Mouse (Mus musculus) lung, embryonic 16.5 days (tissue): ENCODE data around the gene Gtf2h5. TPM values are rescaled to one million over a fixed set of nuclear protein-coding genes. Genes with fewer than 3 reads are reported as not detected.

Experiments used
- ATAC-seq: fragments of 200-750 bp; cut with Nextera tagmentation; 2 replicates; pipeline ENCODE4 v1.8.0; 2017; ENCODE audit warnings: low read depth, mild to moderate bottlenecking, moderate library complexity
- H3K27ac ChIP-seq: fragments of 300-500 bp; sonication (generic); 2 replicates; pipeline ENCODE4 v1.5.1; 2014; ENCODE audit warnings: mild to moderate bottlenecking, control low read depth, low read length
- H3K27me3 ChIP-seq: fragments of 300-500 bp; sonication (generic); 2 replicates; pipeline ENCODE4 v1.6.1; 2014; ENCODE audit warnings: low read depth, low read length, mixed read lengths; ENCODE audit not compliant: control insufficient read depth, insufficient read depth
- H3K36me3 ChIP-seq: fragments of 300-500 bp; sonication (generic); 2 replicates; pipeline ENCODE4 v1.6.1; 2014; ENCODE audit warnings: low read length; ENCODE audit not compliant: control insufficient read depth, insufficient read depth
- H3K4me1 ChIP-seq: fragments of 300-500 bp; sonication (generic); replicated peaks from 2 replicates; pipeline ENCODE4 v1.6.1; 2014; ENCODE audit warnings: low read length, mixed read lengths; ENCODE audit not compliant: control insufficient read depth, insufficient read depth
- H3K4me2 ChIP-seq: fragments of 300-500 bp; sonication (generic); 2 replicates; pipeline ENCODE4 v1.6.1; 2014; ENCODE audit warnings: low read depth, low read length, control low read depth
- H3K4me3 ChIP-seq: fragments of 300-500 bp; sonication (generic); 2 replicates; pipeline ENCODE4 v1.5.1; 2014; ENCODE audit warnings: mild to moderate bottlenecking, low read length, control low read depth
- H3K9ac ChIP-seq: fragments of 300-500 bp; sonication (generic); 2 replicates; pipeline ENCODE4 v1.6.1; 2014; ENCODE audit warnings: low read length, control low read depth
- H3K9me3 ChIP-seq: fragments of 300-500 bp; sonication (generic); 2 replicates; pipeline ENCODE4 v1.6.1; 2016; ENCODE audit warnings: low read length; ENCODE audit not compliant: control insufficient read depth
- WGBS: fragments of 180-500 bp; shearing (Covaris S2); extraction: QIAGEN DNeasy Blood & Tissue Kit; methylation state at CpG from one replicate; pipeline ENCODE4 v1.1.7; 2014; 5-methylcytosine and 5-hydroxymethylcytosine counted together
- microRNA-seq: library from miRNA; unstranded; fragments of <30 nt; microRNA quantifications from one replicate; pipeline ENCODE4, GENCODE M21; 2016
- polyA plus RNA-seq: library from polyadenylated mRNA; unstranded; fragments of >200 nt; fragmentation: Nextera tagmentation; extraction: Ambion mirVana; gene quantifications from 2 replicates; pipeline ENCODE4 v1.2.1, GENCODE M21; 2015

Gene Gtf2h5
- polyA plus RNA-seq, 1 experiment from 2014 or later: 172 TPM

DNA sequence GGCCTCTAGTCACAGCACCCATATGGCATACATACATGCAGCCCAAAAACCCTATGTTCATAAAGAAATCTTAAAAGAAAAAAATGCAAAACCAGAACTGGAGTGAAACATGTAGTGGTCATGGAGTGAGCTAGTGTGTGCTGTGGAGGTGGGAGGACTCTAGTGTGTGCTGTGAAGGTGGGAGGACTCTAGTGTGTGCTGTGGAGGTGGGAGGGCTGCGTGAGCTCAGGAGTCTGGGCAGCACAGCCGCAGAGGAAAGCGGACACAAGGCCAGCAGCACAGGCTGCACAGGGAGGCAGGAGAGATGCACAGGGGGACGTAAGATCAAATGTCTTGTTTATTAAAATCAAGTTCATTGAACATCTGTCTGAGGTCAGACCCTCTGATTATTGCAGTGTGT lies 44.2 kb downstream of the Gtf2h5 start:
- no peak overlapping the region for H3K4me3 ChIP-seq
- no peak overlapping the region for H3K27ac ChIP-seq
- no peaks in the 10 kb centered on the region for H3K27me3 ChIP-seq
- no peak for ATAC-seq
- peaks cover 10% of the 10 kb centered on the region for H3K36me3 ChIP-seq
- H3K4me2 ChIP-seq: no peak overlapping the region
- H3K9ac ChIP-seq: no peak overlapping the region
- H3K9me3 ChIP-seq: no peaks in the 10 kb centered on the region
- 92% methylated on average over 4 of the region's 4 CpGs for WGBS
- no peaks in the 10 kb centered on the region for H3K4me1 ChIP-seq

DNA sequence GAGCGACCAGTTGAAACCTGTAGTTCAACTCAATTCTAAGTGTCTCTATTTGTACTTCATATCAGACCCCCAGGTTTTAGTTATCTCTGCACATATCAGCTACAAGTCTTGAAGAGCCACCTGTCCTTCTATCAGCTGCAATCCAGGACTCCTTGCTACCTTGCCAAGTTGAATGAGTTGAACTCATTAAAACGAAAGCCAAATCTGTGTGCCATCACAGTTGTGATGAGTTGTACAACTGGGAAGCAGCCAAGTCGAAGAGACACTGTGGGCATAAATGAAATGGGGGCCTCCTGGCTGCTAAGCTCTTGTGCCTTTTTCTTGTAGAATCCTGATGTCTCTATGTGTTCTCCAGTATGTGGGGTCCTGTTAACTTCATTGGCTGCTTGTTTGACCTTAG lies 45.9 kb downstream of the Gtf2h5 start:
- 90% methylated on average over 3 of the region's 3 CpGs for WGBS

DNA sequence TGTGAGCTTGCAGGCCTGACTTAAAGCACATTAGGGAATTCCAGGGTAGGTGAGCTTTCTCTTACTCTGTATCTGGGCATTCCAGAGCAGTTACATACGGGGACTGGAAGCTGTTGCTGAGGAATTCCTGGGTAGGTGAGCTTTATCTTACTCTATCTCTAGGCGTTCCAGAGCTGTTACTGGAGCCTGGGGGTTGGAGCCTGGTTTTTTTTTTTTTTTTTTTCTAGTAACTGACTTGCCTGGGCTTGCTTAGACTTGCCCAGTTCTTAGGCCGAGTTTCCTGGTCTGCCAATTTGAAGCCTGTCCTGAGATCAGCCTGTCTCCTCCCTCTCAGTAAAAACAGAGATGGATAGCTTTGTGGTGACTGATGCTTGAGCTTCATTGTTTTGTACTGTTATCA lies 48.5 kb downstream of the Gtf2h5 start:
- H3K4me3 ChIP-seq: no peak overlapping the region
- ATAC-seq: no peak
- no peaks in the 10 kb centered on the region for H3K4me1 ChIP-seq
- H3K36me3 ChIP-seq: no peaks in the 10 kb centered on the region
- H3K9me3 ChIP-seq: no peaks in the 10 kb centered on the region
- H3K9ac ChIP-seq: no peak overlapping the region
- no peak overlapping the region for H3K4me2 ChIP-seq
- no peaks in the 10 kb centered on the region for H3K27me3 ChIP-seq
- 38% methylated on average over 3 of the region's 3 CpGs for WGBS
- no peak overlapping the region for H3K27ac ChIP-seq

More for the DNA sequence above, 45.9 kb downstream of the Gtf2h5 start:
- Histone ChIP-seq H3K9me3 (no peaks in the 10 kb centered on the region), H3K36me3 (peaks cover 10% of the 10 kb centered on the region), H3K4me3 (no peak overlapping the region), H3K27me3 (no peaks in the 10 kb centered on the region), H3K4me1 (no peaks in the 10 kb centered on the region), H3K4me2 (no peak overlapping the region), H3K9ac (no peak overlapping the region), H3K27ac (no peak overlapping the region)
- no peak for ATAC-seq

DNA sequence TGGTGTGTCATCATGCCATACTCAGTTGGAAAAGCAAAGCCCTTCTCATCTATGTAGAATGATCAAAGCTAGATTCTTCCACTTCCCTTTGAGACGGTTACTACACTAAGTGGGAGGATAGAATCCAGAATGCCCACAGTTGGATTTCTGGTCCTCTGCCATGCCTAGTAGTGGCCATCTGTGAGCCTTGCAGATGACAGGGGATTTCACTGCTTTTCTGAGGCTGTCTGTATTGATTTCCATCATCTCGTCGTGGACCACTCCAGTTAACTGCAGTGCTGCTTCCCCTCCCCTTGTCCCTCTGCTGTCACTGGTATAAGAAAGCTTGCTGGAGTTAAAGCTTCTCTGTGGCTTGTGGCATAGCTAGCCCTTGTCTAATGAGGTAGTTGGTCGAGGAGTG lies 49.8 kb downstream of the Gtf2h5 start:
- H3K27me3 ChIP-seq: no peaks in the 10 kb centered on the region
- no peaks in the 10 kb centered on the region for H3K9me3 ChIP-seq
- no peaks in the 10 kb centered on the region for H3K4me1 ChIP-seq
- no peak overlapping the region for H3K27ac ChIP-seq
- no peak overlapping the region for H3K9ac ChIP-seq
- H3K4me2 ChIP-seq: no peak overlapping the region
- no peak for ATAC-seq
- H3K4me3 ChIP-seq: no peak overlapping the region
- WGBS: 81% methylated on average over 4 of the region's 4 CpGs
- no peaks in the 10 kb centered on the region for H3K36me3 ChIP-seq

DNA sequence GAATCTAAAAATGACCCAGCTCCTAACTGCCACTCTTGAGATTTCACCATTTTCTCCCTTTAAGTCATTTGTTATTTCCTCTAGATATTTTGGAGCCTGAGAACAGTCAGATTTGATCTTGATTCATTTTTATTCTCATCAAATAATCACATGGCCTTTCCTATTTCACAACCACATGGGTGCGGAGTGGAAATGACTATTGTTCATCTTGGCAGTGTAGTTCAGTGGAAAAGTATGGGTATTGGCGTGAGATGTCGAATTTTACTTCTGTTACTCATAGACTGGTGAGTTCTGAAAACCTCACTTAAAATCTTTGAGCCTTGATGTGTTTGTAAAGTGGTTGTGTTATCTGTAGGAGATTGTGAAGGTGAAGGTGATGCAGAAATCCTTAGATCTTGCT lies 51.5 kb downstream of the Gtf2h5 start:
- 87% methylated on average over 3 of the region's 3 CpGs for WGBS
- Histone ChIP-seq H3K27ac (no peak overlapping the region), H3K36me3 (no peaks in the 10 kb centered on the region), H3K9ac (no peak overlapping the region), H3K27me3 (no peaks in the 10 kb centered on the region), H3K4me1 (no peaks in the 10 kb centered on the region), H3K4me2 (no peak overlapping the region), H3K4me3 (no peak overlapping the region), H3K9me3 (no peaks in the 10 kb centered on the region)
- ATAC-seq: no peak

Small RNA genes lying within 50 kb of the gene (microRNA-seq; reads per million reads assigned to microRNA genes)
- gene Gm22774: not detected

Other genes starting within 250 kb of the Gtf2h5 start
- 23.8 and 25.1 TPM in 2 replicates for gene Snx9, start 238.5 kb upstream of the Gtf2h5 start, polyA plus RNA-seq
- gene Synj2, start 138.5 kb upstream of the Gtf2h5 start, polyA plus RNA-seq: 2.5 and 3.2 TPM in 2 replicates
- 4.4 TPM in 2 replicates for gene Serac1, start within 50 bp of the Gtf2h5 start, polyA plus RNA-seq
- gene Tulp4, start 26.7 kb downstream of the Gtf2h5 start, polyA plus RNA-seq: 56.0 and 72.9 TPM in 2 replicates
- gene Tmem181a, start 177.1 kb downstream of the Gtf2h5 start, polyA plus RNA-seq: 20.1 and 20.6 TPM in 2 replicates
- 17.4 and 18.4 TPM in 2 replicates for gene Dynlt1a, start 237.7 kb downstream of the Gtf2h5 start, polyA plus RNA-seq